Comparison of ENCODE assay signal across 28 mouse cellular contexts in the genomic region with DNA sequence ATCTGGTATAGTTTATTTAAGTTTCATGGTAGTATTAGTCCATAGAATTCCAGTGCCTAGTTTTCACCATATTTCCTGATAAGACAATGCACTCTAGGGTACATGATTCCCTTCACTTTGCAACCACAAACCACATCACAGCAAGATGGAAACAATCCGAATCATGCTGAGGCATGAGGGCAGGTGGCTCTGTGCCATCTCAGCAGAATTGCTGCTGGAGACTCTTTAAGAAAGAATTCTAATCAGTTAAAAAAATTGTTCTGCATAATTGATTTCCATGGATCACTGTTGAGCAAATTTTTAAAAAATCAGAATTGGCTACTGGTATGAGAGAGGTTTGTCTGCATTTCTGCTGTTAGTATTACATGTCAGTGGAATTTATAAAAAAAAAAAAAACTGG.
"Had no signal": no experiment of that assay in that cellular context is flagged by ENCODE, and none has a peak within 500 bp of the region (broad histone marks: within the 10 kb centered on the region; RNA-seq: fewer than 3 reads in every experiment).

No protein-coding gene starts in this region.

- DNase-seq: gastrocnemius, adult 2 months; gastrocnemius, postnatal 10 days; gastrocnemius, postnatal 36 days; heart, adult 11 months; heart, adult 2 months; heart, postnatal 14 days; heart, postnatal 36 days; kidney, adult 11 months; kidney, adult 2 months; kidney, adult 9 months; kidney, postnatal 14 days; kidney, postnatal 36 days; layer of hippocampus, adult 9-11 months; layer of hippocampus, postnatal 36 days; left cerebral cortex, postnatal 4 days had no signal

- H3K4me3 ChIP-seq: gastrocnemius, adult 2 months; heart, adult 2 months; heart, embryonic 13.5 days; heart, embryonic 15.5 days; hindbrain, embryonic 13.5 days; hindbrain, embryonic 15.5 days; kidney, embryonic 15.5 days; limb, embryonic 12.5 days; limb, embryonic 15.5 days; liver, embryonic 12.5 days had no signal

- H3K27me3 ChIP-seq: heart, embryonic 13.5 days; heart, embryonic 15.5 days; hindbrain, embryonic 13.5 days; hindbrain, embryonic 15.5 days; kidney, embryonic 15.5 days; limb, embryonic 12.5 days; limb, embryonic 15.5 days; liver, embryonic 12.5 days had no signal

- H3K4me1 ChIP-seq: heart, embryonic 13.5 days; heart, embryonic 15.5 days; hindbrain, embryonic 13.5 days; hindbrain, embryonic 15.5 days; kidney, embryonic 15.5 days; limb, embryonic 12.5 days; limb, embryonic 15.5 days; liver, embryonic 12.5 days had no signal

- H3K27ac ChIP-seq: gastrocnemius, adult 2 months; heart, adult 2 months; heart, embryonic 13.5 days; heart, embryonic 15.5 days; hindbrain, embryonic 13.5 days; hindbrain, embryonic 15.5 days; hindbrain, postnatal 0 days; kidney, embryonic 15.5 days; kidney, postnatal 0 days; limb, embryonic 12.5 days; limb, embryonic 15.5 days; liver, embryonic 12.5 days; liver, embryonic 14.5 days had no signal

- H3K9me3 ChIP-seq: heart, embryonic 13.5 days; heart, embryonic 15.5 days; hindbrain, embryonic 13.5 days; hindbrain, embryonic 15.5 days; kidney, embryonic 15.5 days; limb, embryonic 12.5 days; limb, embryonic 15.5 days; liver, embryonic 12.5 days had no signal

- H3K9ac ChIP-seq: heart, embryonic 13.5 days; heart, embryonic 15.5 days; hindbrain, embryonic 13.5 days; hindbrain, embryonic 15.5 days; kidney, embryonic 15.5 days; limb, embryonic 12.5 days; limb, embryonic 15.5 days; liver, embryonic 12.5 days; liver, embryonic 14.5 days had no signal

- ATAC-seq: hindbrain, postnatal 0 days; intestine, embryonic 16.5 days; liver, embryonic 12.5 days had no signal

- H3K36me3 ChIP-seq: heart, embryonic 13.5 days; heart, embryonic 15.5 days; hindbrain, embryonic 13.5 days; hindbrain, embryonic 15.5 days; kidney, embryonic 15.5 days; limb, embryonic 12.5 days; limb, embryonic 15.5 days; liver, embryonic 12.5 days had no signal

- H3K4me2 ChIP-seq: heart, embryonic 11.5 days; heart, embryonic 13.5 days; heart, embryonic 15.5 days; hindbrain, embryonic 13.5 days; hindbrain, embryonic 15.5 days; kidney, embryonic 15.5 days; limb, embryonic 12.5 days; limb, embryonic 15.5 days; liver, embryonic 12.5 days had no signal
